Comparison of ENCODE assay signal across 10 mouse cellular contexts in genomic region chr17:25608821-25609505, GRCm38 (mm10). TPM values are rescaled to one million over a fixed set of nuclear protein-coding genes. Genes with fewer than 3 reads are reported as not detected.
DNase-seq lines count a peak whose midpoint lies in the region; ATAC-seq and TF ChIP-seq lines count a peak whose summit lies in the region.
"Had no signal": no experiment of that assay in that cellular context is flagged by ENCODE, and none has a peak within 500 bp of the region (broad histone marks: within the 10 kb centered on the region; RNA-seq: fewer than 3 reads in every experiment).

No protein-coding gene starts in this region.

- H3K9ac ChIP-seq in forebrain, embryonic 12.5 days, result no peak overlapping the region
- no peak overlapping the region for H3K9ac ChIP-seq in neural tube, embryonic 15.5 days (replicated peaks)
- H3K9ac ChIP-seq: heart, embryonic 12.5 days had no signal

- no peak overlapping the region for H3K4me3 ChIP-seq in left cerebral cortex, adult 2 months
- H3K4me3 ChIP-seq in forebrain, embryonic 12.5 days (replicated peaks), result no peak overlapping the region
- no peak overlapping the region for H3K4me3 ChIP-seq in limb, embryonic 10.5 days
- H3K4me3 ChIP-seq in neural tube, embryonic 15.5 days (replicated peaks), result no peak overlapping the region
- H3K4me3 ChIP-seq: heart, embryonic 12.5 days had no signal

- H3K9me3 ChIP-seq in forebrain, embryonic 12.5 days, result no peaks in the 10 kb centered on the region
- no peaks in the 10 kb centered on the region for H3K9me3 ChIP-seq in limb, embryonic 10.5 days (replicated peaks)
- H3K9me3 ChIP-seq in neural tube, embryonic 15.5 days (replicated peaks), result no peaks in the 10 kb centered on the region
- H3K9me3 ChIP-seq: heart, embryonic 12.5 days had no signal

- no peak for DNase-seq in left cerebral cortex, adult 2 months (ENCODE audit: extremely low spot score in 1 of 2, low spot score in 2 of 2)
- no peak for DNase-seq in left cerebral cortex, adult 11 months (ENCODE audit: low spot score)
- DNase-seq in limb, embryonic 10.5 days (ENCODE audit: low spot score), result no peak
- DNase-seq in testis, postnatal 10 days (ENCODE audit: low spot score), result no peak
- DNase-seq in urinary bladder, postnatal 4 days (ENCODE audit: low spot score in 2 of 2), result no peak
- DNase-seq in urinary bladder, adult 18-20 months (ENCODE audit: low spot score in 2 of 2), result no peak

- peak overlapping the region; percentile 58 for H3K27ac ChIP-seq in left cerebral cortex, adult 2 months
- H3K27ac ChIP-seq in forebrain, embryonic 12.5 days, result peak overlapping the region; percentile 84
- 0 out of 2 replicates have a peak overlapping the region, but pooled peaks have one; percentile 19 for H3K27ac ChIP-seq in limb, embryonic 10.5 days
- peak overlapping the region; percentile 24; the same call in 1 of the 2 replicates for H3K27ac ChIP-seq in neural tube, embryonic 15.5 days (replicated peaks)

- peaks cover 29% of the 10 kb centered on the region for H3K4me1 ChIP-seq in forebrain, embryonic 12.5 days
- H3K4me1 ChIP-seq in limb, embryonic 10.5 days, result peaks cover 62% of the 10 kb centered on the region
- H3K4me1 ChIP-seq in neural tube, embryonic 15.5 days, result peaks cover 27% of the 10 kb centered on the region

- no peak overlapping the region for H3K4me2 ChIP-seq in forebrain, embryonic 12.5 days
- no peak overlapping the region for H3K4me2 ChIP-seq in neural tube, embryonic 15.5 days
- H3K4me2 ChIP-seq: heart, embryonic 12.5 days had no signal

- H3K27me3 ChIP-seq in forebrain, embryonic 12.5 days, result no peaks in the 10 kb centered on the region
- H3K27me3 ChIP-seq in limb, embryonic 10.5 days (ENCODE audit: low read depth, poor library complexity, severe bottlenecking), result peaks cover 25% of the 10 kb centered on the region
- H3K27me3 ChIP-seq in neural tube, embryonic 15.5 days (replicated peaks), result no peaks in the 10 kb centered on the region
- H3K27me3 ChIP-seq: CH12.LX; heart, embryonic 12.5 days had no signal

- WGBS in forebrain, embryonic 12.5 days, result 57% methylated on average over 10 of the region's 10 CpGs
- WGBS in limb, embryonic 10.5 days, result 76% methylated on average over 10 of the region's 10 CpGs
- WGBS in neural tube, embryonic 15.5 days, result 54% methylated on average over 10 of the region's 10 CpGs

- intact Hi-C loops in left cerebral cortex, adult 2 months (cut with DNase I), result no loop called here

- H3K36me3 ChIP-seq in forebrain, embryonic 12.5 days (replicated peaks), result peaks cover 15% of the 10 kb centered on the region
- peaks cover 24% of the 10 kb centered on the region for H3K36me3 ChIP-seq in limb, embryonic 10.5 days
- H3K36me3 ChIP-seq in neural tube, embryonic 15.5 days, result peaks cover 6% of the 10 kb centered on the region

- TF ChIP-seq CTCF in left cerebral cortex, adult 2 months (IDR thresholded peaks at IDR 0.05), result no peak

- peak; percentile 47; the same call in 1 of the 2 replicates for ATAC-seq in forebrain, embryonic 12.5 days (ENCODE audit: low FRiP score)
- 0 out of 2 replicates have a peak, but pooled peaks have one; percentile 7 for ATAC-seq in neural tube, embryonic 15.5 days (ENCODE audit: low FRiP score)

RNA-seq across cellular contexts. Expression of gene Lmf1, which starts 30.1 kb away (rescaled TPM):
- 10 to 100 TPM; 22.0 to 25.4 TPM for total RNA-seq in left cerebral cortex, adult 2 months (2021)
- polyA plus RNA-seq in forebrain, embryonic 12.5 days (2016; fragmentation: Nextera tagmentation; extraction: Ambion mirVana), result 17.8 and 21.0 TPM in 2 replicates
- polyA plus RNA-seq in limb, embryonic 10.5 days (2016; fragmentation: Nextera tagmentation; extraction: Ambion mirVana), result 28.9 and 29.0 TPM in 2 replicates
- 26.2 and 26.9 TPM in 2 replicates for polyA plus RNA-seq in neural tube, embryonic 15.5 days (2015; fragmentation: Nextera tagmentation; extraction: Ambion mirVana)

RNA-seq across cellular contexts. Expression of gene Sox8, which starts 38.5 kb away (rescaled TPM):
- total RNA-seq in left cerebral cortex, adult 2 months (2021), result 10 to 100 TPM; 55.3 to 66.9 TPM
- polyA plus RNA-seq in forebrain, embryonic 12.5 days (2016; fragmentation: Nextera tagmentation; extraction: Ambion mirVana), result 10.3 and 15.1 TPM in 2 replicates
- polyA plus RNA-seq in limb, embryonic 10.5 days (2016; fragmentation: Nextera tagmentation; extraction: Ambion mirVana), result 11.1 and 13.1 TPM in 2 replicates
- polyA plus RNA-seq in neural tube, embryonic 15.5 days (2015; fragmentation: Nextera tagmentation; extraction: Ambion mirVana), result 16.0 and 16.9 TPM in 2 replicates
- total RNA-seq: CH12.LX had no signal

Comparison
In these comparisons a context has a peak if more than half of its experiments do, and no peak if none do; other contexts are left out.
1. H3K27ac ChIP-seq: peak in every context shown above with its lines; median percentile 84 in forebrain, embryonic 12.5 days; 58 in left cerebral cortex, adult 2 months; 24 in neural tube, embryonic 15.5 days; 19 in limb, embryonic 10.5 days.